Mouse (Mus musculus): Measurements from ENCODE around the gene Paxip1.

- TF ChIP-seq ZC3H11A (IDR thresholded peaks at IDR 0.05; ENCODE audit: borderline replicate concordance, low read depth, low read length) (no peak), HCFC1 (IDR thresholded peaks at IDR 0.05; ENCODE audit: borderline replicate concordance, insufficient read depth, low read length) (no peak), ZNF384 (IDR thresholded peaks at IDR 0.05; ENCODE audit: low read depth, low read length) (no peak)
Measured at GRCm38 (mm10) chr5:27792173-27792470, 631 bp upstream of the Paxip1 start.

Data from ES-E14 (cell line).